Mouse (Mus musculus) CH12.LX (cell line): ENCODE measurements around the gene Pef1. TPM values are rescaled to one million over a fixed set of nuclear protein-coding genes. Genes with fewer than 3 reads are reported as not detected.

Experiments used
- DNase-seq: peaks from one replicate; pipeline ENCODE4 v3.0.0-alpha.2; 2013; ENCODE audit errors: extremely low read depth
- H3K27ac ChIP-seq: 2 replicates; pipeline ENCODE4 v1.5.1; 2012; ENCODE audit warnings: low read depth, mild to moderate bottlenecking, control low read depth, moderate library complexity; ENCODE audit not compliant: insufficient read depth
- H3K27me3 ChIP-seq: replicated peaks from 2 replicates; pipeline ENCODE3; 2012; ENCODE audit warnings: inconsistent platforms
- H3K36me3 ChIP-seq, 2 experiments: replicated peaks in 1 of 2; 2 replicates each; pipeline versions ENCODE3 to v1.6.1; 2012; ENCODE audit warnings: inconsistent platforms in 1 of 2, low read length in 1 of 2, mild to moderate bottlenecking in 1 of 2, mixed read lengths in 1 of 2, moderate library complexity in 1 of 2; ENCODE audit not compliant: control insufficient read depth in 1 of 2, insufficient read depth in 1 of 2
- H3K4me1 ChIP-seq, 2 experiments: 2 replicates each; pipeline ENCODE4 v1.6.1; 2012; ENCODE audit warnings: inconsistent platforms in 1 of 2, moderate library complexity in 1 of 2; ENCODE audit not compliant: insufficient read depth in 2 of 2, control insufficient read depth in 1 of 2
- H3K4me2 ChIP-seq: 2 replicates; pipeline ENCODE4 v1.6.1; 2012; ENCODE audit warnings: low read depth, mild to moderate bottlenecking, control low read depth; ENCODE audit not compliant: poor library complexity, insufficient read depth, severe bottlenecking
- H3K4me3 ChIP-seq, 3 experiments: fragments of 150-350 bp in 1 of 3; sonication (generic) in 1 of 3; replicated peaks in 1 of 3; 2 replicates each; pipeline versions ENCODE3 to v1.5.1; 2011 to 2012; ENCODE audit warnings: low read depth in 2 of 3, low read length in 2 of 3, mild to moderate bottlenecking in 2 of 3, moderate library complexity in 2 of 3, control low read depth in 1 of 3, improper control_type of control experiment in 1 of 3, inconsistent platforms in 1 of 3, mixed read lengths in 1 of 3; ENCODE audit not compliant: poor library complexity in 1 of 3
- H3K79me2 ChIP-seq: replicated peaks from 2 replicates; pipeline ENCODE4 v1.6.1; 2012; ENCODE audit warnings: mild to moderate bottlenecking, moderate library complexity; ENCODE audit not compliant: control insufficient read depth, poor library complexity, insufficient read depth, severe bottlenecking; ENCODE audit errors: extremely low read depth
- H3K9ac ChIP-seq: 2 replicates; pipeline ENCODE4 v1.6.1; 2012; ENCODE audit warnings: low read depth, mild to moderate bottlenecking, control low read depth, moderate library complexity; ENCODE audit not compliant: insufficient read depth
- H3K9me3 ChIP-seq: replicated peaks from 2 replicates; pipeline ENCODE3; 2012; ENCODE audit warnings: low read length, inconsistent platforms, mixed read lengths
- CHD1 ChIP-seq: IDR thresholded peaks from 2 replicates; pipeline ENCODE4 v1.6.1; 2012; ENCODE audit warnings: low read depth, low read length, improper control_type of control experiment, inconsistent platforms
- EP300 ChIP-seq: IDR thresholded peaks from 2 replicates; pipeline ENCODE4 v1.6.1; 2011; ENCODE audit warnings: low read length, improper control_type of control experiment
- ETS1 ChIP-seq: conservative IDR thresholded peaks from 2 replicates; pipeline ENCODE4 v1.6.1; 2012; ENCODE audit warnings: low read depth, mild to moderate bottlenecking, inconsistent platforms, low read length, improper control_type of control experiment, moderate library complexity
- GABPA ChIP-seq: IDR thresholded peaks from 2 replicates; pipeline ENCODE4 v1.6.1; 2012; ENCODE audit warnings: low read depth, low read length, improper control_type of control experiment, inconsistent platforms; ENCODE audit not compliant: insufficient replicate concordance
- IRF4 ChIP-seq: IDR thresholded peaks from 2 replicates; pipeline ENCODE4 v1.6.1; 2014; ENCODE audit warnings: low read depth, mild to moderate bottlenecking, inconsistent platforms, low read length, improper control_type of control experiment
- JUN ChIP-seq: IDR thresholded peaks from 2 replicates; pipeline ENCODE4 v1.6.1; 2011; ENCODE audit warnings: low read depth, mild to moderate bottlenecking, low read length, improper control_type of control experiment, moderate library complexity; ENCODE audit not compliant: insufficient read depth
- MAX ChIP-seq: IDR thresholded peaks from 2 replicates; pipeline ENCODE4 v1.6.1; 2011; ENCODE audit warnings: low read length, improper control_type of control experiment
- NELFE ChIP-seq: IDR thresholded peaks from 2 replicates; pipeline ENCODE4 v1.6.1; 2011; ENCODE audit warnings: low read depth, low read length, improper control_type of control experiment
- NRF1 ChIP-seq: IDR thresholded peaks from 2 replicates; pipeline ENCODE4 v1.6.1; 2014; ENCODE audit warnings: low read depth, mild to moderate bottlenecking, inconsistent platforms, low read length, improper control_type of control experiment, moderate library complexity
- POLR2AphosphoS2 ChIP-seq: IDR thresholded peaks from 2 replicates; pipeline ENCODE4 v1.6.1; 2011; ENCODE audit warnings: low read depth, low read length, improper control_type of control experiment
- SMC3 ChIP-seq: IDR thresholded peaks from 2 replicates; pipeline ENCODE4 v1.6.1; 2011; ENCODE audit warnings: low read depth, low read length, improper control_type of control experiment
- TBP ChIP-seq: conservative IDR thresholded peaks from 2 replicates; pipeline ENCODE4 v1.6.1; 2011; ENCODE audit warnings: low read depth, low read length, improper control_type of control experiment
- UBTF ChIP-seq: IDR thresholded peaks from 2 replicates; pipeline ENCODE4 v1.6.1; 2012; ENCODE audit warnings: low read depth, mild to moderate bottlenecking, inconsistent platforms, low read length, improper control_type of control experiment, moderate library complexity
- USF1 ChIP-seq: IDR thresholded peaks from 2 replicates; pipeline ENCODE4 v1.6.1; 2014; ENCODE audit warnings: low read depth, mild to moderate bottlenecking, inconsistent platforms, low read length, improper control_type of control experiment
- USF2 ChIP-seq: conservative IDR thresholded peaks from 2 replicates; pipeline ENCODE4 v1.6.1; 2011; ENCODE audit warnings: low read depth, low read length, improper control_type of control experiment
- ZKSCAN1 ChIP-seq: IDR thresholded peaks from 2 replicates; pipeline ENCODE4 v1.6.1; 2012; ENCODE audit warnings: low read depth, inconsistent platforms, low read length, improper control_type of control experiment, borderline replicate concordance
- ZNF384 ChIP-seq: IDR thresholded peaks from 2 replicates; pipeline ENCODE4 v1.6.1; 2012; ENCODE audit warnings: low read depth, low read length, improper control_type of control experiment, inconsistent platforms
- dilution Hi-C: fragments of 300-500 bp; cut with MboI; formaldehyde crosslinking; loops from 2 replicates; pipeline ENCODE4 v1.14.3; 2020; ENCODE audit warnings: low sequenced_read_pairs; ENCODE audit not compliant: extremely low pct_unique_long_range_greater_than_20kb, extremely low pct_ligation_motif_present
- in situ Hi-C: fragments of 300-500 bp; cut with MboI; formaldehyde crosslinking; loops from 3 replicates; pipeline ENCODE4 v1.14.3; 2019; ENCODE audit warnings: low sequenced_read_pairs, low pct_ligation_motif_present, low pct_unique_long_range_greater_than_20kb, mixed read lengths
- polyA plus RNA-seq: library from polyadenylated mRNA; unstranded; fragments of >175 nt; gene quantifications from 2 replicates; pipeline ENCODE4 v1.2.1, GENCODE M21; 2012; ENCODE audit warnings: low read depth; ENCODE audit not compliant: insufficient read length
- total RNA-seq, 2 experiments: library from RNA; depleted of rRNA; stranded (reverse); fragments of 300-350 nt in 1 of 2; fragments of >200 nt in 1 of 2; gene quantifications; 2 replicates each; pipeline ENCODE4 v1.2.3; 2012 to 2014

Pef1 gene
- total and polyA plus RNA-seq, 3 experiments = 26.2 to 38.6 (median 32.5) TPM

- Histone ChIP-seq H3K4me2 (no peak overlapping the region), H3K27me3 (peaks cover 86% of the 10 kb centered on the region), H3K36me3 (no peaks in the 10 kb centered on the region), H3K4me3 (no peak overlapping the region), H3K4me1 (no peaks in the 10 kb centered on the region), H3K27ac (no peak overlapping the region), H3K79me2 (no peaks in the 10 kb centered on the region)
- no peak for DNase-seq
- in situ Hi-C loops = no loop called here
- dilution Hi-C loops = no loop called here
- TF ChIP-seq GABPA = no peak
- TF ChIP-seq NRF1 = no peak
- TF ChIP-seq CHD1 = no peak
- TF ChIP-seq, all 38 proteins: peak for 0
- H3K9me3 ChIP-seq = peaks cover 4% of the 10 kb centered on the region
- H3K9ac ChIP-seq = no peak overlapping the region
These were observed 54.5 kb downstream of the Pef1 start for GRCm38 (mm10) chr4:130156812-130157371.

- DNase-seq = no peak
- Histone ChIP-seq H3K27ac (no peak overlapping the region), H3K79me2 (no peaks in the 10 kb centered on the region), H3K4me1 (no peaks in the 10 kb centered on the region), H3K9me3 (peaks cover 1% of the 10 kb centered on the region), H3K4me2 (no peak overlapping the region), H3K9ac (no peak overlapping the region), H3K36me3 (no peaks in the 10 kb centered on the region), H3K27me3 (peaks cover 90% of the 10 kb centered on the region), H3K4me3 (no peak overlapping the region)
- TF ChIP-seq ZNF384 (no peak), EP300 (no peak), GABPA (no peak), MAX (no peak), ZKSCAN1 (no peak), NRF1 (no peak), UBTF (no peak), SMC3 (no peak), TBP (no peak), USF1 (no peak), NELFE (no peak), USF2 (no peak), IRF4 (no peak), ETS1 (no peak), POLR2AphosphoS2 (no peak), JUN (no peak)
- in situ Hi-C loops = no loop called here
- dilution Hi-C loops = no loop called here
These were observed 59.0 kb downstream of the Pef1 start for GRCm38 (mm10) chr4:130161349-130161748.
